27 mouse cellular contexts compared by ENCODE assay signal in genomic region chr5:125276765-125277164, GRCm38 (mm10).
DNase-seq lines count a peak whose midpoint lies in the region; ATAC-seq and TF ChIP-seq lines count a peak whose summit lies in the region.
"Had no signal": no experiment of that assay in that cellular context is flagged by ENCODE, and none has a peak within 500 bp of the region (broad histone marks: within the 10 kb centered on the region; RNA-seq: fewer than 3 reads in every experiment).

No protein-coding gene starts in this region.

- H3K27me3 ChIP-seq in stomach, postnatal 0 days (ENCODE audit: control insufficient read depth, insufficient read depth, low read length), result no peaks in the 10 kb centered on the region
- no peaks in the 10 kb centered on the region for H3K27me3 ChIP-seq in limb, embryonic 10.5 days (ENCODE audit: low read depth, poor library complexity, severe bottlenecking)
- H3K27me3 ChIP-seq: embryonic facial prominence, embryonic 13.5 days; forebrain, embryonic 15.5 days; heart, embryonic 12.5 days; hindbrain, embryonic 13.5 days; limb, embryonic 12.5 days; liver, embryonic 15.5 days; Patski had no signal

- TF ChIP-seq CTCF in stomach, postnatal 0 days (IDR thresholded peaks at IDR 0.05; ENCODE audit: low read depth), result no peak

- no peak overlapping the region for H3K9ac ChIP-seq in stomach, postnatal 0 days (ENCODE audit: low read length)
- H3K9ac ChIP-seq: embryonic facial prominence, embryonic 13.5 days; forebrain, embryonic 15.5 days; heart, embryonic 12.5 days; hindbrain, embryonic 13.5 days; limb, embryonic 12.5 days; liver, embryonic 15.5 days; lung, embryonic 14.5 days had no signal

- H3K4me3 ChIP-seq in stomach, postnatal 0 days (ENCODE audit: low read depth, low read length), result no peak overlapping the region
- H3K4me3 ChIP-seq in limb, embryonic 10.5 days, result no peak overlapping the region
- H3K4me3 ChIP-seq: embryonic facial prominence, embryonic 13.5 days; forebrain, embryonic 10.5 days; forebrain, embryonic 15.5 days; heart, adult 2 months; heart, embryonic 12.5 days; hindbrain, embryonic 13.5 days; limb, embryonic 12.5 days; liver, embryonic 15.5 days had no signal

- no peak overlapping the region for H3K4me2 ChIP-seq in stomach, postnatal 0 days (replicated peaks; ENCODE audit: low read depth)
- H3K4me2 ChIP-seq: embryonic facial prominence, embryonic 13.5 days; forebrain, embryonic 15.5 days; heart, embryonic 12.5 days; hindbrain, embryonic 13.5 days; limb, embryonic 12.5 days; liver, embryonic 15.5 days; lung, embryonic 14.5 days had no signal

- DNase-seq in adrenal gland, adult 2 months, result peak; percentile 43
- DNase-seq in adrenal gland, adult 8-10 months, result no peak
- DNase-seq in gastrocnemius, postnatal 14 days, result peak; percentile 51
- DNase-seq in gastrocnemius, postnatal 36 days, result no peak
- DNase-seq in cerebellum, postnatal 14 days, result peak; percentile 61 to 76
- no peak for DNase-seq in stomach, postnatal 0 days (ENCODE audit: low spot score)
- no peak for DNase-seq in limb, embryonic 10.5 days (ENCODE audit: low spot score)
- DNase-seq: adrenal gland, postnatal 10 days; heart, adult 2 months; heart, postnatal 4 days; kidney, adult 9 months; lung, embryonic 14.5 days; lung, postnatal 14 days; midbrain, embryonic 14.5 days; right cerebral cortex, postnatal 25 days; thymus, adult 2 months; thymus, postnatal 36 days had no signal

- H3K27ac ChIP-seq in stomach, postnatal 0 days (replicated peaks), result no peak overlapping the region
- H3K27ac ChIP-seq in limb, embryonic 10.5 days, result no peak overlapping the region
- H3K27ac ChIP-seq: embryonic facial prominence, embryonic 13.5 days; forebrain, embryonic 10.5 days; forebrain, embryonic 15.5 days; heart, adult 2 months; hindbrain, embryonic 13.5 days; limb, embryonic 12.5 days; liver, embryonic 15.5 days had no signal

- no peaks in the 10 kb centered on the region for H3K9me3 ChIP-seq in stomach, postnatal 0 days (ENCODE audit: control insufficient read depth, low read length)
- H3K9me3 ChIP-seq in limb, embryonic 10.5 days (replicated peaks), result no peaks in the 10 kb centered on the region
- H3K9me3 ChIP-seq: embryonic facial prominence, embryonic 13.5 days; forebrain, embryonic 10.5 days; forebrain, embryonic 15.5 days; G1E; heart, embryonic 12.5 days; hindbrain, embryonic 13.5 days; limb, embryonic 12.5 days; liver, embryonic 15.5 days had no signal

- TF ChIP-seq EP300 in stomach, postnatal 0 days (optimal IDR thresholded peaks at IDR 0.05), result no peak

- intact Hi-C loops in gastrocnemius, postnatal 14 days (cut with DNase I; ENCODE audit: low total_unique reads), result no loop called here
- intact Hi-C loops in gastrocnemius, postnatal 36 days (cut with DNase I), result no loop called here

- no peaks in the 10 kb centered on the region for H3K4me1 ChIP-seq in stomach, postnatal 0 days (replicated peaks; ENCODE audit: control insufficient read depth, insufficient read depth)
- H3K4me1 ChIP-seq in limb, embryonic 10.5 days, result peaks cover 22% of the 10 kb centered on the region

- ATAC-seq in stomach, postnatal 0 days (ENCODE audit: low FRiP score, low TSS enrichment), result no peak
- ATAC-seq: forebrain, embryonic 15.5 days; intestine, postnatal 0 days; Patski had no signal

- 0 out of 2 replicates have a peak, but pooled peaks cover 3% of the 10 kb centered on the region for H3K36me3 ChIP-seq in stomach, postnatal 0 days (ENCODE audit: control insufficient read depth, insufficient read depth, low read length)
- H3K36me3 ChIP-seq in limb, embryonic 10.5 days, result peaks cover 13% of the 10 kb centered on the region
- H3K36me3 ChIP-seq: forebrain, embryonic 15.5 days; hindbrain, embryonic 13.5 days; limb, embryonic 12.5 days had no signal

- WGBS in stomach, postnatal 0 days, result 94% methylated on average over 4 of the region's 4 CpGs
- WGBS in limb, embryonic 10.5 days, result 89% methylated on average over 4 of the region's 4 CpGs

Comparison
In these comparisons a context has a peak if more than half of its experiments do, and no peak if none do; other contexts are left out.
1. DNase-seq: peak in adrenal gland, adult 2 months (single experiment), gastrocnemius, postnatal 14 days (single experiment) and cerebellum, postnatal 14 days (2 of 2); none in adrenal gland, adult 8-10 months (single experiment), gastrocnemius, postnatal 36 days (0 of 2), stomach, postnatal 0 days (single experiment) and limb, embryonic 10.5 days (single experiment).